Mouse (Mus musculus): ENCODE measurements around the gene Tmem47.

DNA sequence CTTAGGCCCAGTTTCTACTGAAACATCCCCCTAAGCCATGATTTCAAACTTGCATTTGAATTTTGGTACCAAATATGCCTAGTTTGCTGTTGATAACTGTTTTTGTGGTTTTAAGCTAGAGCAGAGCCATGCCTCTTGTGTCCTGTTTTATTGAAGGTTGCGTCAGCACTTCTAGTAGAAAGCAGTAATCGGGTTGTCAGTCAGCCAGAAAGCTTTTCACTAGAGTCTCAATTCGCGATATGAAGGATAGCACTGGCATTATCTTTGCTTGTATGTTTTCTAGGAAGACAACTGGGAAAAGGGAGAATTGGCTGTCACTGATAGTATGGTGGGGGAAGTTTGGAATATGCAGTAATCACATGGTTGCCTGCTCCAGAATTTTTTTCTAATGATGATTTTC, 3.3 kb downstream of the Tmem47 start:
- TF ChIP-seq CTCF (conservative IDR thresholded peaks at IDR 0.05; ENCODE audit: low read length), result no peak
- TF ChIP-seq NANOG (IDR thresholded peaks at IDR 0.05; ENCODE audit: borderline replicate concordance, low read length), result no peak
- TF ChIP-seq POU5F1 (IDR thresholded peaks at IDR 0.05; ENCODE audit: borderline replicate concordance, low read length), result no peak

All from E14TG2a.4 (cell line).